Mouse (Mus musculus) gastrocnemius, adult 8-10 months (tissue): ENCODE measurements around the gene Rep15. TPM values are rescaled to one million over a fixed set of nuclear protein-coding genes. Genes with fewer than 3 reads are reported as not detected.

Experiments
- DNase-seq, 2 experiments: peaks; one replicate each; pipeline ENCODE4 v3.0.0; 2022; ENCODE audit warnings: low spot score in 2 of 2
- total RNA-seq, 4 experiments: library from RNA; stranded (reverse); gene quantifications; 2 replicates each; pipeline ENCODE4 v1.2.4; 2022

Rep15 gene
- total RNA-seq, 4 experiments from 2014 or later: 0.34 to 0.68 (median 0.51) TPM

DNA sequence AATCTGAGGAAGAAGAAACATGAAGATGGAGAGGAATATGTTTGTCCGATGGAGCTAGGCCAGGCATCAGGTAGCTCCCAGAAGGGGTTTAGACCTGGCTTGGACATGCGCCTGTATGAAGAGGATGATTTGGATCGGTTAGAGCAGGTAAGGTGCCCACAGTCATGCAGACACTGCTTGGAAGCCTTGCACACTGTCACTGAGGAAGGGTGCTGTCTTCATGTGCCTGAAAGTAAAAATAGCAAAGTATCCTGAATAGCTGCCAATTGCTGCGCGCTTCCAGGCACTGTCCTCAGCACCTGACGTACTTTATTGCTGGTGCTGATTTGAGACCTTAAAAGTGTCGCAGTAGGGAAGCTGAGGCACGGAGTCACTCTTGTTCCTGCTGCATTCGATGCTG lies 2.8 kb upstream of the Rep15 start:
- no peak for DNase-seq

DNA sequence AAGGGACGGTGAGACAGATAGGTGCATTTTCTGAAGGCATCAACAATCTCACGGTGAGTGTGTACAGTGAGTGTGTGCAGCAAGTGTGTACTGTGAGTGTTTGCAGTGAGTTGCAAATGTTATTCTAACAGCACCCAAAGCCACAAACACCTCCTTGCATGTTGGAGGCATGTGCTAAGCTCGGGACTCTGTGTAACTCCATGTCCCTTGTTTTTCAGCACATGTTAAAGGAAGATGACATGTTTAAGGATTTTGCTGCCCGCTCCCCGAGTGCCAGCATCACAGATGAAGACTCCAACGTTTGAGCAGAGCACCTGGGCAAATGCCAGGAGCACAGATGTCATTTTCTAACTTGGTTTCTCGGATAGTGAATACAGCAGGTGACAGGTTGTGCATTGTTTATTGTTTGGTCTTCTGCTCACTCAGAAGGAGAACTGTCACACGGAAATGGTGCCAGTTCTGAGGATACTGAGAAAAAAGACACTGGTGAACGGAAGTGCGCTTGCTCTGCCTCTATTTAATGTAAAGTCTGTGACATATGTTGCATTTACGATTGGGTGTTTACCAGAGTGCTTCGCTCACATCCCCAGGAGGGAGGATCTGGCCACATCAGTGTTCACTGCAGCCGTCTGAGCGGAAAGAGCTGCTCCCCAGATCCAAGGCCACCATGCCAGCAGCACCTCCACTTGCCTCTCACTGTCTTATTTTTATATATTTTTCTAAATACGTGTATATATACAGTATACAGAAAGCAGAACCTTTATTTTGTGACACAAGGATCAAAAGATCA lies 2.1 kb upstream of the Rep15 start:
- no peak for DNase-seq

DNA sequence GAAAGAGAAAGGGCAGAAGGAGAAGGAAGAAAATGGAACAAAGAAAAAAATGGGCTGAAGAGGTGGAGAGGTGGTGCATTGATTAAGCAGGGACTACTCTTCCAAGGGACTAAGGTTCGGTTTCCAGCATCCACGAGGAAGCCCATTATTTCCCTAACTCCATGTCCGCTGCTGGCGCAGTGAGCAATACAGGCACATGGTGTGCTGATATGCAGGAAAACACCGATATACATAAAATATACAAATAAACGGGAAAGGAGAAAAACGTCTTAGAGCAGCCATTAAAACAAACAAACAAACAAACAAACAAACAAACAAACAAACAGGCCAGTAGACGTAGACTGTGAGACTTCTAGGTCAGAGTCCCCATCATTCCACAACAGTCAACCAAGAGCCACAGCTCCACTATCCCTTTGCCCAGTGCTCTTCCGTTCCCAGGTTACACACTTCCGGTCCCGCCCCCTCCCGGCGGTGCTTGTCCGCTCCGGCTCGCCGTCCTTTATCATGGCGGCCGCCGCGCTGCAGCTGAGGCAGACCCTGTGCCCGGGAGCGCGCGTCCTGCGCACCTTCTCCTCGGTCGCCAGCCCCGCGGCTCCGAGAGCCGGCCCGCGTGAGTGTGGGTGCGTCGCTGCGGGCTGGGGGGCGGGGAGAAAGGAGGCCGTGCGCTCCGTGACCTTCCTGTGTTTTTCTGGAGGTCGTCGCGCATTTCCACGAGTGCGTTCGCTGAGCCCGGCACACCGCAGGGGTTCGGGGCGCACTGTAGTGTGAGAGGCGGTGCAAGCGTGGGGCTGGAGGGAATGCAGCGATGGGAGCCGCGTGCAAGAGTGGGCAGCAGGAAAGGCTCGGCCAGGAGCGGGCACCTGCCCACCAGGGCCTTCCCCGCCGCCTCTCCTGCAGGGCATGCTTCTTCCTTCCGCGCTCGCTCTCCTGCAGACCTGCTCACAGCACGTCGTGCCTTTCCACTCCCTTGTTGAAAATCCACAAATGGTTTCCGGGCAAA lies 10.2 kb downstream of the Rep15 start, which contains the start of gene Mrps35:
Mrps35 (plus strand) TSS at position 474 of the 1,000 bp plus-strand sequence.
- peak; percentile 75 to 79 for DNase-seq

DNA sequence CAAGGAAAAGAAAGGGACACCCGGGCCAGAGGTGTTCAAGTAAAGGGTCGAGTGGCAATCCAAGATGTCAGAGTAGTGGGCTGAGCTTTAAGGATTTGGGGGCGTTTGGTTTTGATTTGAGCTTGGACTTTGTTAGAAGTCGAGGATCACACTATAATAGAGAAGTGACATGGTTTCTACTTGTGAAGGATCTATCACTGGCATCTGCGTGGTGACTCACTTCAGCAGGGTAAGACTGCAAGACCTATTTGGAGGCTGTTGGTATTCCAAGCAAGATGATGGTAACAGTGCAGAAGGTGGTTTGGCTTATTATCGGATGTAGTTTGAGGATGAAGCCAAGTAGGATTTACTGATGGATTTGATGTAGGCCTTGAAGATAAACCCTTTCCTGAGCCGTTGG lies 11.2 kb downstream of the Rep15 start:
- DNase-seq: no peak

DNA sequence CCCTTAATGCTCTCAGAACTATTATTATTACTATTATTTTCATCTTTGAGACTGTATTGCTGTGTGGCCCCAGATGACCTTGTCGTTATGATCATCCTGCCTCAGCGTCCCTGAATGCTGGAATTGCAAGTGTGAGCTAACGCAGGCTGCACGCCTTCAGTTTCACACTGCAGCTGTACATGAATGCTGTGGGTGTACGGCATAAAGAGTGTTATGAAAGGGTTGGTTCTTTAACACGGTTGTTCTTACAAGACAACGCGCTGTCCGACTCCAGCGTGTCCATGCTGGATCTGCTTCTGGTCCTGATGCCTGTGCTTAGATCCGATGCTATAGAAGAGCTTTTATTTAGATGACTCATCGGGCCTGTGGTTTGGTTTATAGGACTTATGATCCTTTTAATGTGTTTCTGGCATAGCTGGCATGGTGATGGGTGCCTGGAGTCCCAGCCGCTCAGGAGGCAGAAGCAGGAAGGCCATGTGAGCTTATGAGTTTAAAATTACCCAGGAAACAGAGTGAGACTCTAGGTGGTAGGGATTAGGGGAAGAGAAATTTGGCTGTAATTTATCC lies 16.9 kb downstream of the Rep15 start:
- DNase-seq: no peak

- DNase-seq: no peak
These were observed 19.3 kb downstream of the Rep15 start for GRCm38 (mm10) chr6:147051666-147052065.

DNA sequence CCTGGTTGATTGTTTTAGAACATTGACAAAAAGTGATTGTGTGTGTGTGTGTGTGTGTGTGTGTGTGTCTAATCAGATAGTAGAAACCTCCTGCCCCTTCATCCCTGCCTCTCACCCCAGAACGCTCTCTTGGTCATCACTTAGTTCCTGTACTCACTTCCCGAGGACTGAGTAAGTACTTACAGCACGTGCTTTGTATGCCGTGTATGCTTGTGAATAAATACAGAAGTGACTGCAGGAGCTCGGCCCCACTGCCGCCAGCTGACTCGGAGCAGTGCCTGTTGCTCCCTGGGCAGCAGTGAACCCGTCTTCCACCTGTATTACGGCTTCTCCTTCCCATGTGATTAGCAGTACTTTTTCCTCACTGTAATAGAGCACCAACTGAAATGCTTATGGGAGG lies 20.1 kb downstream of the Rep15 start:
- DNase-seq: no peak

- DNase-seq: no peak
These were observed 21.6 kb downstream of the Rep15 start for GRCm38 (mm10) chr6:147053785-147054646.

GRCm38 (mm10) chr6:147055374-147055977 lies 23.1 kb downstream of the Rep15 start:
- DNase-seq: no peak

DNA sequence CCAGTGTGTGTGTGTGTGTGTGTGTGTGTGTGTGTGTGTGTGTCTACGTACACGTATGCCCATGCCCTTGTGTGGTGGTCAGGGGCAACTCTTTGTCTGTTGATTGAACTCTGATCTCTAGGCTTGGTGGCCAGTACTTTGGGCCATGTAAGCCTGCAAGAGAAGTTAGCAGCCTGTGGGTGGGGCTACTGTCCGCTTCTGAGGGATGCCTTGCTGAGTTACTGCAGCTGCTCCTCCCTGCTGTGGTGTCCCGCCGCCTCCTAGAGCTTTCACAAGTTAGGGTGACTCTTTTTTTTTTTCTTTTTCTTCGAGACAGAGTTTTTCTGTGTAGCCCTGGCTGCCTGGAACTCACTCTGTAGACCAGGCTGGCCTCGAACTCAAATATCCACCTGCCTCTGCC lies 26.9 kb downstream of the Rep15 start:
- DNase-seq: no peak

- no peak for DNase-seq
These were observed 29.2 kb downstream of the Rep15 start for GRCm38 (mm10) chr6:147061630-147062029.

- DNase-seq: no peak
These were observed 29.6 kb downstream of the Rep15 start for GRCm38 (mm10) chr6:147062034-147062433.

GRCm38 (mm10) chr6:147062694-147063093 lies 30.3 kb downstream of the Rep15 start:
- DNase-seq: peak; percentile 14 to 17

DNA sequence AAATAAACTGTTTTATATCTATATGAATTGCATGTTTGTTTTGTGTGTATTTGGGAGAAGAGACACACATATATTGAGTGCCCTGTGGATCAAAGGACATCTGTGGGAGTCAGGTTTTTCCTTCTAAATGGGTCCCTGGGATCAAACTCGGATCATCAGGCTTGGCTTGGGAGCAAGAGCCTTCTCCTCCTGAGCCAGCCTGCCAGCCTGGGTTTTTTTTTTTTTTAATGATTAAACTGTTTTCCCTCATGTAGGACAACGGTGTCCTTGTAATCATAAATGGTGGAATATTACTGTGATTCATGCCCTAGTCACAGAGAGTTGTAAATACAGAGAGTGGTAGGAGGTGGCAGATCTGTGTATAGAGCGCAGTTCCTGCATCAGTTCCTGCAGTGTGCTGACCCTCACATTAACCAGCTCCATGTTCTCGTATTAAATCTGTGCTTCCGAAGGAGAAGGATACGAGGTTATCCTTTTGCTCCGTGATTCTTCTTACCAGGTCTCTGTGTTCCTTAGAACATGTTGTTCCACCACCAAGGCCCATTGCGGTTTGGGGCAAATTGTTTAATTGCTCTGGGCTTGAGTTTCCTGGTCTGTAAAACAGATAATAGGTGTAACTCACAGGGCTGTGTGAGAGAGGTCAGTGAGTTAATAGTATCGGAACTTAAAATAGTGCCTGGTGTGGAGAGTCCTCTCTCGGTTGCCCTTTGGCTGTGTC lies 32.0 kb downstream of the Rep15 start:
- DNase-seq: no peak

DNA sequence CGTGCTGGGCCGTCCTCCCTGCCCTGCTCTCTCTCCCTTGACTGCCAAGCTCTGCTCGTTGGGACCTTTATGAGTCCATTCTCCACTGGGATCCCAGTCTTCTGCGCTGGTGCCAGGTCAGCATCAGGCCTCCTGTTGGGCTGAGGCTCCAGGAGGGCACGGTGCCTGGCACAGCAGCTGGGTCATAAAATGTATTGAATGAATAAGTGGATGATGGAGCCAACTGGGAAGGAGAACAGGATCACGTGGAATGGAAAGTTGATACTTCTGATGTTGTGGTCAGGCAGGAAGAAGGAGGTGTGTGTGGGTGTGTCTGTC lies 32.5 kb downstream of the Rep15 start:
- DNase-seq: peak; percentile 66 to 85

DNA sequence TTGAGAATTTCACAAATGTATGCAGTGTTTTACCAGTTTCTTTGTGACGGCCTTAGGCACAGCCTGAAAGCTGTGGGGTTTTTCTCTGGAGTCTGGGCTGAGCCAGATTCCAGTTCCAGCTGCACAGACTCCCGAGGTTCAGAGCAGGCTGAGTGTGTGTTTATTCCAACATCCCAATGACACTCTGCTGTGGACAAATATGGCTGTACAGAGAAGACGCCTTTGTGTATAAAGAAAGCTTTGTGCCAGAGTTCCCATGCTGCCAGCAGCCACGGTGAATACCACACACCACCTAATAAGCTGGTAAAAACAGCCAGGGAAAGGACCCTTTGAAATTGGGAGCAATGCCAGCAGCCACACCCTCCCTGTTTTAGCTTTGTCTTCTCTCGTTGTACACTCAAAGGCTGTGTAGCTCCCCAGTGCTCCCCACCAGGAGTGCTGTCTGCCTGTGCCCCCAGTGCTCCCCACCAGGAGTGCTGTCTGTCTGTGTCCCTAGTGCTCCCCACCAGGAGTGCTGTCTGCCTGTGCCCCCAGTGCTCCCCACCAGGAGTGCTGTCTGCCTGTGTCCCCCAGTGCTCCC lies 43.5 kb downstream of the Rep15 start:
- DNase-seq: no peak

GRCm38 (mm10) chr6:147076878-147077277 lies 44.5 kb downstream of the Rep15 start:
- DNase-seq: no peak

GRCm38 (mm10) chr6:147079919-147080318 lies 47.5 kb downstream of the Rep15 start:
- no peak for DNase-seq
